Mouse (Mus musculus) heart, embryonic 10.5 days (tissue): ENCODE measurements around the gene Sgsh. TPM values are rescaled to one million over a fixed set of nuclear protein-coding genes. Genes with fewer than 3 reads are reported as not detected.
A peak's percentile ranks its signal among the peaks of the same experiment; 100 is the strongest.

Source experiments
- DNase-seq: peaks from one replicate; pipeline ENCODE4 v3.0.0-alpha.2; 2017; ENCODE audit warnings: low spot score
- H3K27ac ChIP-seq: fragments of 300-500 bp; sonication (generic); 2 replicates; pipeline ENCODE4 v1.5.1; 2016; ENCODE audit warnings: mild to moderate bottlenecking
- H3K27me3 ChIP-seq: fragments of 300-500 bp; sonication (generic); 2 replicates; pipeline ENCODE4 v1.6.1; 2016; ENCODE audit warnings: mild to moderate bottlenecking; ENCODE audit not compliant: poor library complexity, insufficient read depth, severe bottlenecking
- H3K36me3 ChIP-seq: fragments of 300-500 bp; sonication (generic); 2 replicates; pipeline ENCODE4 v1.6.1; 2016; ENCODE audit warnings: mild to moderate bottlenecking, moderate library complexity
- H3K4me1 ChIP-seq: fragments of 300-500 bp; sonication (generic); 2 replicates; pipeline ENCODE4 v1.6.1; 2016; ENCODE audit warnings: mild to moderate bottlenecking
- H3K4me3 ChIP-seq: fragments of 300-500 bp; sonication (generic); 2 replicates; pipeline ENCODE4 v1.5.1; 2016; ENCODE audit warnings: mild to moderate bottlenecking, moderate library complexity
- H3K9me3 ChIP-seq: fragments of 300-500 bp; sonication (generic); 2 replicates; pipeline ENCODE4 v1.6.1; 2016; ENCODE audit warnings: mild to moderate bottlenecking, moderate library complexity
- WGBS: fragments of 180-500 bp; shearing (Covaris S2); methylation state at CpG from one replicate; pipeline ENCODE4 v1.1.7; 2016; 5-methylcytosine and 5-hydroxymethylcytosine counted together
- polyA plus RNA-seq: library from polyadenylated mRNA; unstranded; fragments of >200 nt; fragmentation: Nextera tagmentation; extraction: Ambion mirVana; gene quantifications from 2 replicates; pipeline ENCODE4 v1.2.1, GENCODE M21; 2016

Sgsh gene
- polyA plus RNA-seq, 1 experiment from 2014 or later, result 7.1 TPM

DNA sequence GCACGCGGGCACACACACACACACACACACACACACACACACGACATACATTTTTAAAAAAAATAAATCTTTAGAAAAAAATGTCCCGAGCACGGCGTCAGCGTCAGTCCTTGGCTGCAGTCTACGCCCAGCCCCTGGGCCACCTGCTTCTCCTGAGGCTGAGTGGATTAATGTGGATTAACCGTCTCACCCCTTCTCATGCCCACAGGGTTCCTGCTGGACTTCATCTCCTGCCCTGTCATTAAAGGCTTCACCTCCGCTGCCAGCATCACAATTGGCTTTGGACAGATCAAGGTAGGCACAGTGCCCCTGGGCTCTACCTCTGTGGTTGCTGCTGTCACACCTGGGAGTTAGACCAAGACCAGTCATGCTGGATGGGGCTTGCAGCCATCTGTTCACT lies 3.8 kb upstream of the Sgsh start:
- WGBS, result 88% methylated on average over 10 of the region's 10 CpGs
- H3K27ac ChIP-seq, result no peak overlapping the region
- no peak overlapping the region for H3K4me3 ChIP-seq
- H3K9me3 ChIP-seq, result no peaks in the 10 kb centered on the region
- no peak for DNase-seq
- H3K36me3 ChIP-seq, result peaks cover 49% of the 10 kb centered on the region
- H3K4me1 ChIP-seq, result peaks cover 31% of the 10 kb centered on the region
- H3K27me3 ChIP-seq, result no peaks in the 10 kb centered on the region

DNA sequence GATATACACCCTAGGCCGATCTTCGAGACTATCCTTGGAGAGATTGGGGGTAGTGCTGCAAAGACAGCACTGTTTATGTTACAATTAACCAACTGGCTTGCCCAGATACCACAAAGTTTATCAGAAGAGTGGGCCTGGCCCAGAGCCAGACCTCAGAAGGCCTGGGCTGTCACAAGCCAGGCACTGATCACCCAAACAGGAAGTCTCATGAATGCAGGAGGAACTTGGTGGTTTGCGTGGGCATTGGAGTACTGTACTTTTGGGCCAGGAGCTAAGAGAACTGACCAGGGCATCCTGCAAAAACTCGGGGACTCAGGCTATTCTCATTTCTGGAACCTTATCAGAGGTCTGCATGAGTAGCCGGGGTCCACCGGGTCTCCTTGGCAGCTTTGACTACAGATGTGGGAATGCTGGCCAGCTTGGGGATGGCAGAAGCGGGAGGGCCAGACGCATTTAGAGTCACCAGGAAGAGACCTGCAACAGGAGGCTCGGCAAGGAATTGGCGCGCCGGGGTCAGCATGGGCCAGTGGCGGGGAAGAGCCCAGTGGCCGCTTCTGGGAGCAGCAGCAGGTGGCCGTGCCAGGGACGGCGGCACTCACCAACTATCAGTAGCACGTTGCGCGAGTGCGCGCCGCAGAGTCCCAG lies 416 bp downstream of the Sgsh start:
- Histone ChIP-seq H3K9me3 (no peaks in the 10 kb centered on the region), H3K27ac (peak overlapping the region; percentile 87), H3K4me3 (peak overlapping the region; percentile 90), H3K4me1 (peaks cover 37% of the 10 kb centered on the region), H3K27me3 (peaks cover 23% of the 10 kb centered on the region), H3K36me3 (peaks cover 31% of the 10 kb centered on the region)
- DNase-seq, result no peak
- 3% methylated on average over 23 of the region's 23 CpGs for WGBS

DNA sequence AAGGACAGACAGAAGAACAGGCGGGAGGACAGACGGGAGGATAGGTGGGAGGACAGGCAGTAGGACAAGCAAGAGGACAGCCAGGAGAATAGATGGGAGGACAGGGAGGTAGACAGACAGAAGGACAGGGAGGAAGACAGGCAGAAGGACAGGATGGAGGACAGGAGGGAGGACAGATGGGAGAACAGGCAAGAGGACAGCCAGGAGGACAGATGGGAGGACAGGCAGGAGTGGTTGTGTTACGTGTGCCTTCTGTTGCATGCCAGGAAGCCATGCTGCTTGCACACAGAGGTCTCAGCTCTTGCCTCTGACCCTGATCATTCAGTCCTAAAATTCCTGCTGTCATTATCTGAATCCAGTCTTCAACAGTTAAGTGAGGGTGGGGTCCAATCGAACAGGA lies 1.4 kb downstream of the Sgsh start:
- H3K27me3 ChIP-seq, result peaks cover 23% of the 10 kb centered on the region
- 74% methylated on average over 4 of the region's 4 CpGs for WGBS
- no peak overlapping the region for H3K4me3 ChIP-seq
- no peaks in the 10 kb centered on the region for H3K9me3 ChIP-seq
- H3K27ac ChIP-seq, result peak overlapping the region; percentile 87; the same call in 1 of the 2 replicates
- no peak for DNase-seq
- peaks cover 25% of the 10 kb centered on the region for H3K36me3 ChIP-seq
- peaks cover 37% of the 10 kb centered on the region for H3K4me1 ChIP-seq

DNA sequence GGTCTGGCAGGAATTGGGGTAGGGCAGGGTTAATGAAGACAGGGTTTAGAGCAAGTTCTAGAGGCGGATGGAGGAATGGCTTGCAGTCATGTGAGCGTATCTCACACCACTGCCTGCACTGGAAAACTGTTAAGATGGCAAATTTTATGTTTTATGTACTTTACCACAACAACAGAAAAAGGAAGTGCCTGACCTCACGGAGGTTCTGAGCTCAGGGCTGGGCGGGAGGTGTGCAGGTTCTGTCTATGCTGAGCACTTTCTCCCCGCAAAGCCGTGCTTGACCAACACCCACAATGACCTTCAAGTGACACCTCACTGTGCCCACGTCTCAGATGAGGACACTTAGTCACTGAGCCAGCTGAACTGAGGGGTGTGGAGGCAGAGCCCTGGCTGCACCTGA lies 3.2 kb downstream of the Sgsh start:
- Histone ChIP-seq H3K27ac (no peak overlapping the region), H3K4me3 (no peak overlapping the region), H3K4me1 (peaks cover 37% of the 10 kb centered on the region), H3K9me3 (no peaks in the 10 kb centered on the region), H3K27me3 (peaks cover 23% of the 10 kb centered on the region), H3K36me3 (peaks cover 18% of the 10 kb centered on the region)
- no peak for DNase-seq
- 73% methylated on average over 7 of the region's 7 CpGs for WGBS

DNA sequence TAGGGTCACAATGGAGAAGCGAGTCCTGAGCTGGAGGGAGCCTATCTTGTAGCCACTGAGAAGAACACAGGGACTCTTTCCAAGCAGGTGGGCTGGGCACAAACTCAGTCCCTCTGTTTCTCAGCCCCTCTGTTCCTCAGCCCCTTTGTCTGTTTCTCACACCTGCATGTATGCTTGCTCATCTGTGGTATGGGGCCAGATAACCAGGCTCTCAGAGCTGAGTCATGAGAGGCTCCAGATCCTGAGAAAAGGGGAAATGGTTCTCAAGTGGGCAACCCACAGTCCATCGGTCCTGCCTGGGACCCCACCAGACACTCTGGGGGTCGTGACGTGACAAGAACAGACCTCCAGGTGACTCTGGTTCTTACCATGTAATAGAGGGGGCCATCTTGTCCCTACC lies 8.2 kb downstream of the Sgsh start:
- Histone ChIP-seq H3K27ac (no peak overlapping the region), H3K27me3 (peaks cover 14% of the 10 kb centered on the region; the same call in 1 of the 2 replicates), H3K4me3 (no peak overlapping the region), H3K36me3 (peaks cover 30% of the 10 kb centered on the region), H3K9me3 (no peaks in the 10 kb centered on the region), H3K4me1 (peaks cover 10% of the 10 kb centered on the region)
- DNase-seq, result no peak
- 87% methylated on average over 4 of the region's 4 CpGs for WGBS

DNA sequence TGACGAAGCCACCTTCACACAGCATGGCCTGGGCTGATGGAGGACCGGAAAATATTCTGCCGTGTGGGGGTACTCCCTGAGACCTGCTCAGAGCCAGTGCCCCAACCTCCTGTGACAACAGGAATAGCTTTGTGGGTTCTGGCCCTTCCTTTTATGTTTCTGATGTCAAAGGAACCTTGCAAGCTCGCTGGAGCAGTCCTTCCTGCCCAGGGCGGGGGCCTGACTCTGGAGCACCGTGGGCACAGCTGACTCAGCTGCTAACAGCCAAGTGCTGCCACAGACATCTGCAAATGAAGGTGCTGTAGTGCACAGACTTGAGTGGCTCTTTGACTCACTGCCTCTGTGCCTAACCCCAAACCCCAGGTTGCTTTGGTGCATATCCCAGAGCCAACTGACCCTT lies 10.5 kb downstream of the Sgsh start:
- Histone ChIP-seq H3K27me3 (peaks cover 6% of the 10 kb centered on the region; the same call in 1 of the 2 replicates), H3K9me3 (no peaks in the 10 kb centered on the region), H3K27ac (no peak overlapping the region), H3K36me3 (peaks cover 25% of the 10 kb centered on the region), H3K4me3 (no peak overlapping the region), H3K4me1 (peaks cover 13% of the 10 kb centered on the region)
- WGBS, result 67% methylated on average over 6 of the region's 6 CpGs
- DNase-seq, result no peak

DNA sequence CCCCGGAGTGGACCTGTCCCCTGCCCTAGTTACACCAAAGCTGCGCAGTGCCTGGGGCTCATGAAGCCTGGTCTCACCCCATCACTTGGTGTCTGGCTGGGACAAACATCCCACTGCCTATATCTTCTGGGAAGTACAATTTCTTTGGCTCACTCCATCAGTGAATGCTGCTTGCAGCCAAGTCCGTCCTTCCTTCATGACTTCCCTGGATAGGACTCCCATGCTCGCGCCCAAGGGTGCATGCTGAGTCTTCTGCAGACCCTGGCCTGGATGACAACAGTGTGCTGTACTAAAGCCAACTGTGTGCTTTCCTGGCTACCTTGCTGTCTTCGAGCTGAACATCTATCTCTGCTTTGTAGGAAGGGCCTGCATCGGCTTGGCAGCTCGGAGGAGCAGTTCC lies 11.2 kb downstream of the Sgsh start:
- H3K36me3 ChIP-seq, result peaks cover 22% of the 10 kb centered on the region; the same call in 1 of the 2 replicates
- DNase-seq, result no peak
- no peak overlapping the region for H3K4me3 ChIP-seq
- H3K9me3 ChIP-seq, result no peaks in the 10 kb centered on the region
- 85% methylated on average over 8 of the region's 8 CpGs for WGBS
- H3K27me3 ChIP-seq, result peaks cover 6% of the 10 kb centered on the region; the same call in 1 of the 2 replicates
- no peak overlapping the region for H3K27ac ChIP-seq
- peaks cover 13% of the 10 kb centered on the region for H3K4me1 ChIP-seq

DNA sequence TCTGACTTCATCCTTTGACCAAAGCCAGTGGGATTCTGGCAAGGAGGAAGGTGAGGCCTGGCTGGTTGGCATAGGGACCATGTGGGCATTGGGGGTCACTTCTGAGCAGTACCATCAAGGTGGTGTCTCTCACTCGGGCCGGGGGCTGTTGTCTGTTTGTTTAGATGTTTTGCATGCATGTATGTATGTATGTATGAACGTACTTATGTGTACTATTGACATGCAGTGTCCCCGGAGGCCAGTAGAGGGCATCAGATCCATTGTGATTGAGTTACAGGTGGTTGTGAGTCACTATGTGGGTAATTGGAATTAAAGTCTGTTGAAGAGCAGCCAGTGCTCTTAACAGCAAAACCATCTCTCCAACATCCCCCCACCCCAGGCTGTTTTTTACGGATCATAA lies 15.7 kb downstream of the Sgsh start:
- Histone ChIP-seq H3K36me3 (no peaks in the 10 kb centered on the region), H3K9me3 (no peaks in the 10 kb centered on the region), H3K27ac (no peak overlapping the region), H3K27me3 (no peaks in the 10 kb centered on the region), H3K4me3 (no peak overlapping the region), H3K4me1 (peaks cover 13% of the 10 kb centered on the region)
- 11% methylated on average over 5 of the region's 5 CpGs for WGBS
- peak; percentile 86 for DNase-seq

DNA sequence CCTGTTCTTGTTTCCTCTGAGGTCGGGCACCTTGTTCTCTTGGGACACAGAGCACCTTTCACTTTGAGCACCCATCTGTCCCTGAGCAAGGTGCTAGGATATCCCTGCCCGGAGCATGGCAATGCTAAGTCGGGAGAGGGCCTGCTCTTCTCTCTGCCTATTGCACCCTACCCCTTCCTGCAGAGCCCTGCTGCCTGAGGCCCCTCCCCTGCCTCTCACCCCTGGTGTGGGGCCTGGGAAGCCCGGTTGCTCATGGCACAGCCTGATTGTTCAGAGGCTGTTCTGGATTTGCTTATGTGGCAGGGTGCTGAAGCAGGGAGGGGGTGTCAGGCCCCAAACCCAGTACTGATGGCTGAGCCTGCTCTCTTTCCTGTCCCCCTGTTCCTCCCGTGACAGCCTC lies 16.2 kb downstream of the Sgsh start:
- H3K9me3 ChIP-seq, result no peaks in the 10 kb centered on the region
- no peak overlapping the region for H3K4me3 ChIP-seq
- no peaks in the 10 kb centered on the region for H3K36me3 ChIP-seq
- no peak for DNase-seq
- peaks cover 13% of the 10 kb centered on the region for H3K4me1 ChIP-seq
- H3K27me3 ChIP-seq, result no peaks in the 10 kb centered on the region
- 46% methylated on average over 5 of the region's 5 CpGs for WGBS
- 0 out of 2 replicates have a peak overlapping the region, but pooled peaks have one; percentile 4 for H3K27ac ChIP-seq

DNA sequence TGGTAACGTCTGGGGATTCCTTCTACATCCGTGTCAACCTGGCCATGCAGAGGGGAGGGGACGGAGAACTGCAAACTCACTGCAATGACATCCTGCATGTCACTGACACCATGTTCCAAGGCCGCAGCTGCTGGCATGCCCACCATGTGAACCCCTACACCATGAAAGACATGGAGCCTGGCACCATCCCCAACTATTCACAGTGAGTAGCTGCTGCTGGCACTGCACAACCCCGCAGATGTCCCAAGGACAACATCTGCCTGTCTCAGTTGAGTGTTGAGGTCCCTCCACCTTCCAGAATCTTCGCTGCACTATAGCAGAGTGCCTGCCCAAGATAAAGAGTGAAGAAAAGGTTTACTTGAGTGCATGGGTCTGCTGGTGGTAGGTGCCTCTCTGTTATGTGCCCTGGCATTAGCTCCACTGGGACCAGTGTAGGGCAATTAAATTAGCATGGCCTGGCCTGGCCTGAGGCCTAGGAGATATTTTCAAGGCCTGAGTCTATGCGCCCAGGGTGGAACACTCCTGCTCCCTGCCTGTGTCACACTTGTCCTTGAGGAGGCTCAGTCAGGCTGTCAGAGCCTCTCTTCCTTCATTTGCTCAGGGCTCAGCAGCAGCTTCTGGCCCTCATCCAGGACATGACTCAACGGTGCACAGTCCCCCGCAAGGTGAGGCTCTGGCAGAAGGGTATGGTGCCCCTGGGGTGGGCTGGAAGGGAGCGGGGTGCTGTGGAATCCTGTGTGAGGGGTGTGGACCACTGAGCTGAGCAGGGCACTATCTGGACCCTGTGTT lies 16.9 kb downstream of the Sgsh start:
- DNase-seq, result no peak
- Histone ChIP-seq H3K27me3 (peaks cover 5% of the 10 kb centered on the region; the same call in 1 of the 2 replicates), H3K9me3 (no peaks in the 10 kb centered on the region), H3K4me3 (no peak overlapping the region), H3K36me3 (no peaks in the 10 kb centered on the region), H3K4me1 (peaks cover 13% of the 10 kb centered on the region), H3K27ac (peak overlapping the region; percentile 4; the same call in 1 of the 2 replicates)
- 78% methylated on average over 10 of the region's 10 CpGs for WGBS

DNA sequence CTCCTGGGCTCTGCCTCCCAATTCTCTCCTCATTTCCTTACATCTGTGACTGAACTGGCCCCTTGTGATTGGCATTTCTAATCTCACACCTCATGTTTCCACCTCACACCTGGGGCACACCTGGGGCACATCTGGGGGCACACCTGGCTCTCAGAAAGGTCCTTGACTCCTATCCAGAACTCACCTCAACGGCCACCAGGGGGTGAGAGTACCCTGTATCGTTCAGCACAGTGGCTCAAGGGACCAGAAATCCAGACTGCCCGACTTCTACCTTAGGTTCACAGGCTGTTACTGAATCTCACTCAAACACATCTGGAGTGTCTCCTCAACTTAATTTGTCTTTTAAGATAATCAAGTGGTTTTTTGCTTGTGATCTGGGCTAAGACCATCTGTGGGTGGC lies 23.4 kb downstream of the Sgsh start:
- Histone ChIP-seq H3K27me3 (peaks cover 49% of the 10 kb centered on the region), H3K9me3 (no peaks in the 10 kb centered on the region), H3K4me3 (no peak overlapping the region), H3K4me1 (no peaks in the 10 kb centered on the region), H3K27ac (no peak overlapping the region), H3K36me3 (no peaks in the 10 kb centered on the region)
- no peak for DNase-seq
- 38% methylated on average over 3 of the region's 3 CpGs for WGBS

DNA sequence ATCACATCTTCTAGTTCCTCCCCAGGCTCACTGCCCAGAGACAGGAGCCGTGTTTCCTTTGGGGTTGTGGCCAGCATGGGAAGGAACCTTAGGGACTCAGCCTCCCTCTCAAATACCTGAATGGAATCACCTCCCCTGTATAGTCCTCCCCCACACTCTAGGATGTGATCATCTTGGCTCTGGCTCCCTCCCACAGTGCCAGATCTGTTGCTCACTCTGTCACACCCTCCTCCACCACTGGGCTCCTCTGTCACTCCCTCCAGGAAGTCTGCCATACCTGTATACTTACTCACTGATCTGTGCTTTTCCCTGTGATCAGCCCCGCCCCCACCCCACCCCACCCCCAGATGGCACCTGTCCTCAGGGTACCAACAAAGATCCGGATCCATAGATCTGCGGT lies 24.7 kb downstream of the Sgsh start:
- no peaks in the 10 kb centered on the region for H3K9me3 ChIP-seq
- no peaks in the 10 kb centered on the region for H3K4me1 ChIP-seq
- H3K36me3 ChIP-seq, result no peaks in the 10 kb centered on the region
- 66% methylated on average over 4 of the region's 4 CpGs for WGBS
- no peak overlapping the region for H3K4me3 ChIP-seq
- no peak overlapping the region for H3K27ac ChIP-seq
- H3K27me3 ChIP-seq, result peaks cover 55% of the 10 kb centered on the region
- no peak for DNase-seq

DNA sequence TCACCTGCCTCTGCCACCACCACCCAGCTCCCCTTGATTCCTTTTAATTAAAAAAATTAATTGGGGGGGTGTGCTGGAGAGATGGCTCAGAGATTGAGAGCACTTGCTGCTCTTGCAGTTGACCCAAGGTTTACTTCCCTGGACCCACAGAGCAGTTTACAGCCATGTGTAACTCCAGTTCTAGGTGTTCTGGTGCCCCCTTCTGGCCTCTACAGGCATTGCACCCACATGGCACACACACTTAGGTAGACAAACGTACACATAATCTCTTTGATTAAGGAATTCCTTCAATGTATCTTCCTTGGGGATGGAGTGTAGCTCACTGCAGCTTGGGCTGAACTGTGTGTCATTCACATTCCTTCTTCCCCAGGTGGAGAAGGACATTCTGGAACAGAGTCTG lies 30.3 kb downstream of the Sgsh start:
- Histone ChIP-seq H3K27ac (no peak overlapping the region), H3K27me3 (peaks cover 38% of the 10 kb centered on the region), H3K36me3 (no peaks in the 10 kb centered on the region), H3K4me3 (no peak overlapping the region), H3K9me3 (0 out of 2 replicates have a peak, but pooled peaks cover 2% of the 10 kb centered on the region), H3K4me1 (no peaks in the 10 kb centered on the region)
- WGBS, result 72% methylated on average over 1 of the region's 1 CpGs
- no peak for DNase-seq
